Mouse (Mus musculus): ENCODE measurements around the gene Tmem107. TPM values are rescaled to one million over a fixed set of nuclear protein-coding genes. Genes with fewer than 3 reads are reported as not detected.

Tmem107 gene
- total RNA-seq, 2 experiments from 2014 or later: 10.4 to 48.9 TPM

DNA sequence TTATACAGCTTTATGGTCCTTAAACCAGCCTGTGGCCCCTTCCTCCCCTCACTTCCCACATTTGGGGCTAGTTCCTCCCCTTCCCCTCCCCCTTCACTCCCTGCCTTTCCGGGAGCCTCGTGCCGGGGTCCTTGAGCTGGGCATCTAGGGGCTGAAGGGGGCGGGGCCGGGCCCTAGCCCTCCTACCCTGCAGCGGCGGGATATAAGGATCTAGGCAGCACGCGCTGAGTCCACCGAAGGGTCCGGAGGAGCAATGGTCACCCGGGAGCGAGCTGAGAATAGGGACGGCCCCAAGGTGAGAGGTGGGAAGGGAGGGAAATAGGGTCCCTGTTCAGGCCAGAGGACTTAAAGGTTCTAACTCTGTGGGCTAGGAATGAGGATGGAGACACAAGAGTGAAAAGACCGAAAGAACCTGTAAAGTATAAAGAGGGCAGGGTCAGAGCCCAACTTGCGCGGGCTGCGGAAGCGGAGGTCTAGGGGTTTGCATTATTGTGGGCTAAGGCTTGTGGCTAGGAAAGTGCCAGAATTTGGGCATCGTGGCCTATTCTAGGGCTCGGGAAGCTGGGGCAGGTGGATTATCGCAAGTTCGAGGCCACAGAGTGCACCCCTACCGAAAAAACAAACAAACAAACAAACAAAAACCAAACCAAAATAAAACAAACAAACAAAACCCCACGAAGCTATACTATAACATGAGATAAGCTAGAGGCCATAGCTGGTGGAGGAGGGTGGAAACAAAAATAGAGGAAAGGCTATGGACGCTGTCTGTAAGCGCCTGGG is 49.8 kb downstream of the Tmem107 start, which contains the start of gene Hes7:
Hes7 (plus strand) TSS at position 184 of the 780 bp plus-strand sequence.
- ATAC-seq (replicated peaks; ENCODE audit: poor library complexity, severe bottlenecking): peak; percentile 2; the same call in 1 of the 2 replicates

GRCm38 (mm10) chr11:69121001-69121740 is 50.6 kb downstream of the Tmem107 start:
- ATAC-seq (replicated peaks; ENCODE audit: poor library complexity, severe bottlenecking): no peak

- ATAC-seq (replicated peaks; ENCODE audit: poor library complexity, severe bottlenecking): no peak
These were observed 51.2 kb downstream of the Tmem107 start for GRCm38 (mm10) chr11:69121741-69122335.

DNA sequence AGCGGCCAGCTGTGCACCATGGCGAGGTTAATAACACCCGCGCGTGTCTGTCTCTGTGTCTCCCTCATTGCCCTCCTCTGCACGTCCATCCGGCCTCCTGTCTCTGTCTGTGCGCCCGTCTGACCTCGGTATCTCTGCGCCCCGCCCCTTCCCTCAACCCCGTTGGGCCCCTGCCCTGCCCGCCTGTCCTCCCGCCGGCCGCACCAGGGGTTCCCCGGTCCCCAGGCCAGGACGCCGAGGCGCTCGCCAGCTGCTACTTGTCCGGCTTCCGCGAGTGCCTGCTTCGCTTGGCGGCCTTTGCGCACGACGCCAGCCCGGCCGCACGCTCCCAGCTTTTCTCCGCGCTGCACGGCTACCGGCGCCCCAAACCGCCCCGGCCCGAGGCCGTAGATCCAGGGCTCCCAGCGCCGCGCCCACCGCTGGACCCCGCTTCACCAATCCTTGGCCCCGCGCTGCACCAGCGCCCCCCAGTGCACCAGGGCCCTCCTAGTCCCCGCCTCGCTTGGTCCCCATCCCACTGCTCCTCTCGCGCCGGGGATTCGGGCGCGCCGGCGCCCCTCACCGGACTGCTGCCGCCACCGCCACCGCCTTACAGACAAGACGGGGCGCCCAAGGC is 51.8 kb downstream of the Tmem107 start, which contains the start of gene 9130213A22Rik:
9130213A22Rik (minus strand) TSS at position 254 of the 616 bp plus-strand sequence.
- ATAC-seq (replicated peaks; ENCODE audit: poor library complexity, severe bottlenecking): peak; percentile 47

Other genes with a start within 250 kb of the Tmem107 start
- gene Ndel1, start 198.9 kb upstream of the Tmem107 start, total RNA-seq (2014; fragmentation: Nextera tagmentation): 18.9 and 24.5 TPM in 2 replicates
- 41.7 and 42.7 TPM in 2 replicates for gene Ndel1, start 198.9 kb upstream of the Tmem107 start, total RNA-seq (2017)
- not detected in 2 replicates for gene Rnf222, start 182.3 kb upstream of the Tmem107 start, total RNA-seq (2014; fragmentation: Nextera tagmentation)
- not detected in 2 replicates for gene Rnf222, start 182.3 kb upstream of the Tmem107 start, total RNA-seq (2017)
- gene Rpl26, start 169.2 kb upstream of the Tmem107 start, total RNA-seq (2014; fragmentation: Nextera tagmentation): 5,141 and 5,287 TPM in 2 replicates
- gene Rpl26, start 169.2 kb upstream of the Tmem107 start, total RNA-seq (2017): 5,847 and 6,613 TPM in 2 replicates
- not detected in 2 replicates for gene Odf4, start 143.7 kb upstream of the Tmem107 start, total RNA-seq (2014; fragmentation: Nextera tagmentation)
- gene Odf4, start 143.7 kb upstream of the Tmem107 start, total RNA-seq (2017): not detected in 2 replicates
- 0.30 TPM in 1 of 2 replicates, not detected in the other for gene Arhgef15, start 113.3 kb upstream of the Tmem107 start, total RNA-seq (2014; fragmentation: Nextera tagmentation)
- gene Arhgef15, start 113.3 kb upstream of the Tmem107 start, total RNA-seq (2017): 0.04 and 0.05 TPM in 2 replicates
- gene Slc25a35, start 102.7 kb upstream of the Tmem107 start, total RNA-seq (2014; fragmentation: Nextera tagmentation): 3.5 and 5.6 TPM in 2 replicates
- gene Slc25a35, start 102.7 kb upstream of the Tmem107 start, total RNA-seq (2017): 0.47 and 1.1 TPM in 2 replicates
- gene Rangrf, start 95.6 kb upstream of the Tmem107 start, total RNA-seq (2014; fragmentation: Nextera tagmentation): 87.2 and 120 TPM in 2 replicates
- gene Rangrf, start 95.6 kb upstream of the Tmem107 start, total RNA-seq (2017): 47.6 and 56.5 TPM in 2 replicates
- 47.3 and 48.4 TPM in 2 replicates for gene Pfas, start 62.3 kb upstream of the Tmem107 start, total RNA-seq (2014; fragmentation: Nextera tagmentation)
- 45.5 and 56.2 TPM in 2 replicates for gene Pfas, start 62.3 kb upstream of the Tmem107 start, total RNA-seq (2017)
- gene Ctc1, start 54.9 kb upstream of the Tmem107 start, total RNA-seq (2014; fragmentation: Nextera tagmentation): 50.3 and 66.2 TPM in 2 replicates
- gene Ctc1, start 54.9 kb upstream of the Tmem107 start, total RNA-seq (2017): 17.1 and 22.4 TPM in 2 replicates
- gene Aurkb, start 25.2 kb upstream of the Tmem107 start, total RNA-seq (2014; fragmentation: Nextera tagmentation): 80.2 and 105 TPM in 2 replicates
- 102 and 122 TPM in 2 replicates for gene Aurkb, start 25.2 kb upstream of the Tmem107 start, total RNA-seq (2017)
- gene Borcs6, start 11.1 kb upstream of the Tmem107 start, total RNA-seq (2014; fragmentation: Nextera tagmentation): 2.0 and 11.4 TPM in 2 replicates
- 9.4 TPM in 2 replicates for gene Borcs6, start 11.1 kb upstream of the Tmem107 start, total RNA-seq (2017)
- gene Vamp2, start 17.7 kb downstream of the Tmem107 start, total RNA-seq (2014; fragmentation: Nextera tagmentation): 59.2 and 63.1 TPM in 2 replicates
- 7.2 and 8.6 TPM in 2 replicates for gene Vamp2, start 17.7 kb downstream of the Tmem107 start, total RNA-seq (2017)
- 10.3 and 11.7 TPM in 2 replicates for gene Per1, start 24.4 kb downstream of the Tmem107 start, total RNA-seq (2014; fragmentation: Nextera tagmentation)
- 9.4 and 9.8 TPM in 2 replicates for gene Per1, start 24.4 kb downstream of the Tmem107 start, total RNA-seq (2017)
- gene Hes7, start 49.6 kb downstream of the Tmem107 start, total RNA-seq (2014; fragmentation: Nextera tagmentation): not detected in 2 replicates
- not detected in 2 replicates for gene Hes7, start 49.6 kb downstream of the Tmem107 start, total RNA-seq (2017)
- 0.17 TPM in 1 of 2 replicates, not detected in the other for gene 9130213A22Rik, start 51.8 kb downstream of the Tmem107 start, total RNA-seq (2014; fragmentation: Nextera tagmentation)
- not detected in 2 replicates for gene 9130213A22Rik, start 51.8 kb downstream of the Tmem107 start, total RNA-seq (2017)
- not detected in 2 replicates for gene Aloxe3, start 55.1 kb downstream of the Tmem107 start, total RNA-seq (2014; fragmentation: Nextera tagmentation)
- gene Aloxe3, start 55.1 kb downstream of the Tmem107 start, total RNA-seq (2017): not detected in 2 replicates
- not detected in 2 replicates for gene Alox12b, start 86.2 kb downstream of the Tmem107 start, total RNA-seq (2014; fragmentation: Nextera tagmentation)
- gene Alox12b, start 86.2 kb downstream of the Tmem107 start, total RNA-seq (2017): not detected in 2 replicates
- not detected in 2 replicates for gene Alox8, start 127.0 kb downstream of the Tmem107 start, total RNA-seq (2014; fragmentation: Nextera tagmentation)
- gene Alox8, start 127.0 kb downstream of the Tmem107 start, total RNA-seq (2017): not detected in 2 replicates
- not detected in 2 replicates for gene Gucy2e, start 166.2 kb downstream of the Tmem107 start, total RNA-seq (2014; fragmentation: Nextera tagmentation)
- not detected in 2 replicates for gene Gucy2e, start 166.2 kb downstream of the Tmem107 start, total RNA-seq (2017)